Mouse (Mus musculus) frontal cortex, postnatal 14 days (tissue): Measurements from ENCODE around the gene Arvcf.

Source experiments
- DNase-seq, 2 experiments: peaks; one replicate each; pipeline ENCODE4 v3.0.0; 2022; ENCODE audit warnings: low spot score in 2 of 2

Arvcf gene

GRCm38 (mm10) chr16:18428516-18429042, 80.6 kb downstream of the Arvcf start:
- no peak for DNase-seq

GRCm38 (mm10) chr16:18429641-18430040, 81.7 kb downstream of the Arvcf start:
- DNase-seq = no peak

- no peak for DNase-seq
Observed at GRCm38 (mm10) chr16:18430641-18431212, 82.7 kb downstream of the Arvcf start.

- DNase-seq = no peak
Observed at GRCm38 (mm10) chr16:18433341-18433920, 85.4 kb downstream of the Arvcf start.

- DNase-seq = no peak
Observed at GRCm38 (mm10) chr16:18436128-18436527, 88.1 kb downstream of the Arvcf start.

DNA sequence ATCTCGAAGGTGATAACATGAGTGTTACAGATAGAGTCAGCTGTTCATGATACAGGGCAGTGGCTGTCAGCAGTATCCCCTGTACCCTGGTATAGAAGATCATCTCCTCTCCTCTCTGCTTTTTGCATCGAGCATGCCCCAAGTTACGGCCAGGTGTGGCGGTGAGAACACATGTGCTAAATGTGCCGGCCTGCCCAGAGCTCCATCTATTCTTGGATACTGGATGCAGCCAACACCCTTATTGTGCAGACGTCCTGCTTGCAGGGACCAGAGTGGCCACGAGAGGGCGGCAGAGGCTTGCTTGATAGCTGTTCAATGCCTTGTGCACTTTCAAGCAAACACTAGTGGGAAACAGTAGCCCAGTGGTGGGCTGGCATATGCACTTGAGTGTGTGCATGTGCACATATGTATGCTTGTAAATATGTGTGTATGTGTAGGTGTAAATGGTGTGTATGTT, 95.4 kb downstream of the Arvcf start:
- peak; percentile 89 to 99 for DNase-seq

- no peak for DNase-seq
Observed at GRCm38 (mm10) chr16:18447243-18447642, 99.3 kb downstream of the Arvcf start.

GRCm38 (mm10) chr16:18448104-18448503, 100.1 kb downstream of the Arvcf start:
- DNase-seq = no peak

DNA sequence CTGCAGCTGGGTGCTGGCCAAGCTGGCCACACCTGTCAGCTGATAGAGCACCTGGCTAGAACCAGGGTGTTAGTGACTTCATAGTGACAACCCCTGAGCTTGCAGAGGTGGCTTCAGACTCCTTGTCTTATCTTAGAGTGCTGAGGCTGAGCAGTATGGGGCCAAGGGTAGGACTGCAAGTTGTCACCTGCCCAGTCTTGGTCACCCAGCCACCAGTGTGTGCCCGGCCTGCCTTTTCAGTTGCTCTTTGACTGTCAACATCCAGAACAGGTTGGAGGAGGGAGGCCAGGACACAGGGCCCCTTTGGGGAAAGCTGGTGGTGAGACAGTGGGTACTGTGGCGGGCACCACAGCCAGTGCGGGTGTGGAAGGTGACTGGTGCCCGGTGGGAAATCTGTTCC, 101.0 kb downstream of the Arvcf start:
- no peak for DNase-seq

GRCm38 (mm10) chr16:18451486-18452181, 103.7 kb downstream of the Arvcf start:
- peak; percentile 40 to 44 for DNase-seq

DNA sequence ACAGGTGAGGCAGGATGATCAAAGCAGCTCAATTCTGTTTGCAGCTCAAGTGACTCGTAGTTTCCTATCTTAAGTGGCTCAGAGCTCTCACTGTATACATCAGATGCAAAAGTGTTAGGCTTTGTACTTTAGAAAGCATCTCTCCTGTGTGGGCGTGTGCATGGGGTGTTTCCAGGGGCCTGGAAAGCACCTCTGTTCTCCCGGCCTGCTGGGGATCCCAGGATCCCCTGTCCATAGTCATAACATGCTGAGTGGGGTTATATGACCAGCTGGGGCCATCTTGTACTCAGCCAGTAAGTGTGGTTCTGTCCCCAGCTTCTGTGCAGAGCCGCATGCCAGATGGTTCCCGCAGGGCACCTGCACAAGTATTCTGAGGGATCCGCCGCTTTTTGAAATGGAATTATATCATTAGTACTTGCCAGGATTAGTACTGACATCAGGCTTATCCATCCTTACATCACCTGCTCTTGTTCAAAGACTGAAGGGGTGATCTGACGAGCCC, 104.4 kb downstream of the Arvcf start:
- DNase-seq = no peak

DNA sequence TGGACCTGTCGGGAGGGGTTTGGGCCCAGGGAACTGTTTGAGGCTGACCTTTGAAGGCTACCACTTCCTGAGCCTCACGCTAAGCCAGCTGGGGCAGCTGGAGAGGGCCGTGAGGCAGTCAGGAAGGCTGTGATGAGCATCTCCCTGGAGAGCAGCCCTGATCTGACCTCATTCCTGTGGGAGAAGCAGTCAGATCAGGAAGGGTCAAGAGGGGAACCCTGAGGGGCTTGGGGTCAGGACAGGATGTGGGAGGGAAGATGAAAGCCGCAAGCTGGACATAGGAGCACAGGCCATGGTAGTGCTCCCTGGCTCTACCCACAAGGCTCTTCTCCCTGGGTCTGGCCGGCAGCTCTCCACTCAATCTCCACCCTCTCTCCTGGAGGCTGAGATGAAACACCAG, 105.9 kb downstream of the Arvcf start:
- no peak for DNase-seq

GRCm38 (mm10) chr16:18455407-18455806, 107.4 kb downstream of the Arvcf start:
- DNase-seq = no peak
